Mouse (Mus musculus) hindbrain, embryonic 11.5 days (tissue): ENCODE measurements around the gene Cracr2a. TPM values are rescaled to one million over a fixed set of nuclear protein-coding genes. Genes with fewer than 3 reads are reported as not detected.
A peak's percentile ranks its signal among the peaks of the same experiment; 100 is the strongest.

Source experiments
- ATAC-seq: fragments of 200-750 bp; cut with Nextera tagmentation; 2 replicates; pipeline ENCODE4 v1.8.0; 2017; ENCODE audit warnings: mild to moderate bottlenecking, moderate TSS enrichment, moderate library complexity; ENCODE audit not compliant: low FRiP score
- DNase-seq: peaks from one replicate; pipeline ENCODE4 v3.0.0-alpha.2; 2015; ENCODE audit warnings: low spot score
- H3K27ac ChIP-seq: fragments of 300-500 bp; sonication (generic); 2 replicates; pipeline ENCODE4 v1.5.1; 2014; ENCODE audit warnings: mild to moderate bottlenecking, low read depth, low read length
- H3K27me3 ChIP-seq: fragments of 300-500 bp; sonication (generic); 2 replicates; pipeline ENCODE4 v1.6.1; 2014; ENCODE audit warnings: mild to moderate bottlenecking, low read length, moderate library complexity, mixed read lengths; ENCODE audit not compliant: control insufficient read depth, insufficient read depth
- H3K36me3 ChIP-seq: fragments of 300-500 bp; sonication (generic); 2 replicates; pipeline ENCODE4 v1.6.1; 2014; ENCODE audit warnings: mild to moderate bottlenecking, low read length, moderate library complexity, mixed read lengths; ENCODE audit not compliant: control insufficient read depth, insufficient read depth
- H3K4me1 ChIP-seq: fragments of 300-500 bp; sonication (generic); replicated peaks from 2 replicates; pipeline ENCODE4 v1.6.1; 2014; ENCODE audit warnings: low read length, mixed read lengths; ENCODE audit not compliant: control insufficient read depth, insufficient read depth
- H3K4me2 ChIP-seq: fragments of 300-500 bp; sonication (generic); replicated peaks from 2 replicates; pipeline ENCODE4 v1.6.1; 2014; ENCODE audit warnings: mild to moderate bottlenecking, low read depth, low read length
- H3K4me3 ChIP-seq: fragments of 300-500 bp; sonication (generic); 2 replicates; pipeline ENCODE4 v1.5.1; 2014; ENCODE audit warnings: low read depth, low read length
- H3K9ac ChIP-seq: fragments of 300-500 bp; sonication (generic); 2 replicates; pipeline ENCODE4 v1.6.1; 2014; ENCODE audit warnings: low read depth, low read length
- H3K9me3 ChIP-seq: fragments of 300-500 bp; sonication (generic); 2 replicates; pipeline ENCODE4 v1.6.1; 2016; ENCODE audit warnings: low read length; ENCODE audit not compliant: control insufficient read depth
- WGBS: fragments of 180-500 bp; shearing (Covaris S2); extraction: QIAGEN DNeasy Blood & Tissue Kit; methylation state at CpG from one replicate; pipeline ENCODE4 v1.1.7; 2014; 5-methylcytosine and 5-hydroxymethylcytosine counted together
- polyA plus RNA-seq: library from polyadenylated mRNA; unstranded; fragments of >200 nt; fragmentation: Nextera tagmentation; extraction: Ambion mirVana; gene quantifications from 2 replicates; pipeline ENCODE4 v1.2.1, GENCODE M21; 2014

Gene Cracr2a
- polyA plus RNA-seq, 1 experiment from 2014 or later, result 0.83 TPM

- Histone ChIP-seq H3K4me1 (no peaks in the 10 kb centered on the region), H3K9ac (no peak overlapping the region), H3K4me3 (no peak overlapping the region), H3K9me3 (no peaks in the 10 kb centered on the region), H3K4me2 (no peak overlapping the region), H3K36me3 (no peaks in the 10 kb centered on the region), H3K27me3 (no peaks in the 10 kb centered on the region), H3K27ac (no peak overlapping the region)
- no peak for DNase-seq
- ATAC-seq, result no peak
- WGBS, result 73% methylated on average over 8 of the region's 8 CpGs
Measured at GRCm38 (mm10) chr6:127683561-127683960, 122.4 kb downstream of the Cracr2a start.

DNA sequence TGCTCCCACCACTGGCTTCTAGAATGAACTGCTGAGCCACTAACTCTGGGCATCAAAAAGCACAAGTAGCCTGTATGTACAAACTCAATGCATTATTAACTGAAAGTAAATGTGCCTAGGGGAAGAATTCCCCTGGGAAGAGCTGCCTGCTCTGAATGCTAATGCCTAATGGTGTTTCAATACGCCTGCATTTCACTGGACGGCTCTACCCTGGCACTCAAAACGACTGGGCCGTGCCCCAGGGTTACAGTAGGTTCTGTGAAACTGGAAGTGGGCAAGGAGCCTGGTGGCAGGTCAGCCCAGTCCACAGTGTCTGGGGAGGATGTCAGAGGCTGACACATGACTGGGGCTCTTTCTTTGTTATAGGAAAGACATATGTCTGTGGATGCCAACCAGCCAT lies 123.8 kb downstream of the Cracr2a start:
- Histone ChIP-seq H3K9me3 (no peaks in the 10 kb centered on the region), H3K4me1 (no peaks in the 10 kb centered on the region), H3K27me3 (no peaks in the 10 kb centered on the region), H3K27ac (peak overlapping the region; percentile 14; the same call in 1 of the 2 replicates), H3K4me3 (no peak overlapping the region), H3K4me2 (no peak overlapping the region), H3K9ac (no peak overlapping the region), H3K36me3 (no peaks in the 10 kb centered on the region)
- peak; percentile 46 for DNase-seq
- ATAC-seq, result peak; percentile 55
- 74% methylated on average over 4 of the region's 4 CpGs for WGBS

DNA sequence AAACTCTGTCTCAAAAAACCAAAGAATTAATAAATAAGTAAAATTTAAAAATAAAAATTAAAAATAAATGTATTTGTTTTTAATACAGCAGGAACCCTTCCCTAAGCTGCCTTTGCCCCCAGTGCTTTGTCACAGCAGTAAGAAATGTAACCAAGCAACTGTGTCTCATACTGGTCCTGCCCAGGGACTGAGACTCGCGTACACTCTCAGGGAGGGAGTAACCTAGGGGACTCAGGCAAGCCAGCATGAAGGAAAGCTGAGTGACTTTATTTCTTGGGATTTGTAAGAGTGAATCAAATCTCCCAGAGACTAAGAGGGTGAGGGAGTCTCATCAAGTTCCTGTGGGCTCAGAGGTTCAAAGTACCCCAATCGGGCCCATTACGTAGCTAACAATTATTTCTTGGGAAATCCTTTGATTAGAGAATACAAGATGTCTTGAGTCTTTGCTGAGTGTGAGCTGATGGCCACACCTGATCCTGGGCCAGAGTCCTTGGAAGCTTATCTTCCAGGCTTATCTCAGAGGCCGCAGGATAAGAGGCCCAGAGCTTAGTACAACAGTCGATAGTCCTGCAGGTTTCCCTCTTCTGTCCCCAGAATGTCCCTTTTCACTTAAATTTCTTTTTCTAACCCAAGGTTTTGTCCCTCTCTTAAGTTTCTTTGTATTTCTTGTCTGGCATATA lies 126.2 kb downstream of the Cracr2a start:
- no peaks in the 10 kb centered on the region for H3K36me3 ChIP-seq
- DNase-seq (no peak), ATAC-seq (no peak)
- H3K4me2 ChIP-seq, result no peak overlapping the region
- no peak overlapping the region for H3K4me3 ChIP-seq
- 90% methylated on average over 6 of the region's 6 CpGs for WGBS
- H3K27ac ChIP-seq, result no peak overlapping the region
- H3K9me3 ChIP-seq, result no peaks in the 10 kb centered on the region
- H3K9ac ChIP-seq, result no peak overlapping the region
- H3K27me3 ChIP-seq, result no peaks in the 10 kb centered on the region
- H3K4me1 ChIP-seq, result 0 out of 2 replicates have a peak, but pooled peaks cover 1% of the 10 kb centered on the region

- Histone ChIP-seq H3K4me2 (no peak overlapping the region), H3K9ac (no peak overlapping the region), H3K4me3 (no peak overlapping the region), H3K4me1 (0 out of 2 replicates have a peak, but pooled peaks cover 2% of the 10 kb centered on the region), H3K36me3 (no peaks in the 10 kb centered on the region), H3K9me3 (no peaks in the 10 kb centered on the region), H3K27ac (no peak overlapping the region), H3K27me3 (no peaks in the 10 kb centered on the region)
- WGBS, result 70% methylated on average over 7 of the region's 7 CpGs
- ATAC-seq (no peak), DNase-seq (no peak)
Measured at GRCm38 (mm10) chr6:127692298-127692697, 131.2 kb downstream of the Cracr2a start.

- 90% methylated on average over 7 of the region's 7 CpGs for WGBS
- no peak for ATAC-seq
- H3K36me3 ChIP-seq, result no peaks in the 10 kb centered on the region
Measured at GRCm38 (mm10) chr6:127693681-127694080, 132.5 kb downstream of the Cracr2a start.

DNA sequence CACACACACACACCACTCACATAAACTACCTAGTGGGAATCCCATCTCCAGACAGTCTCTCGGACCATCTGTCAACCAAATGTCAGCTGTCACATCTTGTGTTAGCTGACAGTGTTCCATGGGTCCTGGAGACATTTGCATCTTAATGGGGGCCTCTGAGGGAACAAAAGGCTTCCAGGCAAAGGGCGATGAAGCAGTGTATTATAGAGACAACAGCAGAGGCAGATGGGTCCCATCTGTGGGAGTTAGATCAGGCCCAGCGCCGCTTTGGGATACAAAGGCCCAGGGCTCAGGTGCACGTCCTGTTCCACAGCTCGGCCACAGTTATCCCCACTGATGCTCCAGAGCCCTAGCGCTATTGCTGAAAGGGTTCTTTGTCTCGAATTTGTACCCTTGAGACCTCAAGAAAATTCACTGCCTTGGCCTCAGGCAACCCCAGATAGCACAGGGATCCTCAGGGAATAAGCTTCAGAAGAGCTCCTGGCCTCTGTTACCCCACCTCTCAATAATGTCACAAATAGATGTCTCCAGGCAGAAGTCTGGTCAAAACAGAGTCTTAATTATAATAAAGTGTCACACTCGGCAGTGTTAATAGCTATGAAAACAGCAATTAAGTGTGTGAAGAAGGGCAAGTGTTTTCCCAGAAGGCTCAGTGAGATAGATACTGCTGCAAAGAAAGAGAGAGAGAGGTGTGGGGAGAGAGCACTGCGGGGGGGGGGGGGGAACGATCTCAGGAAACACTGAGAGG lies 140.1 kb downstream of the Cracr2a start:
- Histone ChIP-seq H3K9me3 (no peaks in the 10 kb centered on the region), H3K4me2 (no peak overlapping the region), H3K4me1 (peaks cover 4% of the 10 kb centered on the region; the same call in 1 of the 2 replicates), H3K9ac (no peak overlapping the region), H3K36me3 (no peaks in the 10 kb centered on the region), H3K4me3 (no peak overlapping the region), H3K27ac (peak overlapping the region; percentile 85), H3K27me3 (no peaks in the 10 kb centered on the region)
- ATAC-seq (peak; percentile 96), DNase-seq (peak; percentile 84)
- WGBS, result 12% methylated on average over 10 of the region's 11 CpGs

More at GRCm38 (mm10) chr6:127693681-127694080, 132.5 kb downstream of the Cracr2a start:
- H3K27me3 ChIP-seq, result no peaks in the 10 kb centered on the region
- H3K9me3 ChIP-seq, result no peaks in the 10 kb centered on the region
- no peak overlapping the region for H3K27ac ChIP-seq
- H3K4me1 ChIP-seq, result 0 out of 2 replicates have a peak, but pooled peaks cover 2% of the 10 kb centered on the region
- no peak overlapping the region for H3K4me3 ChIP-seq
- DNase-seq, result no peak
- no peak overlapping the region for H3K9ac ChIP-seq
- H3K4me2 ChIP-seq, result no peak overlapping the region

DNA sequence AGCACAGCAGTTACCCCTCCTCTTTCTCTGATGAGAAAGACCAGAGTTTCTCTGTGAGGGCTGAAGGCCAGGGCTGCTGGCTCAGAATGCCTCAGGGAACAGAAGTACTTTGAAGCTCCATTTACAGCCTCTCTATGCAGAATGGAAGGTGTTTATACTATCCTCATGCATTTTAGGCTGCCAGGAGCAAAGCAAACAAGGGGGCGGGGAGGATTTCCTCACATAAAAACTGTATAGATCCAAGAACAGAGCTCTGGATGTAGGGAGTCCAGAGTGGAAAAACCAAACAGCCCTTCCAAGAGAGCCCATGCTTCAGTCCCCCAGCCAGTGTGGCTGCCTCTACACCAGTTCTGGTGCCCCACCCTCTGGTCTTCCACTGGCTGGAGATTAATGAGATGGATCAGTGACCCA lies 147.1 kb downstream of the Cracr2a start:
- peak overlapping the region; percentile 62; the same call in 1 of the 2 replicates for H3K27ac ChIP-seq
- H3K4me2 ChIP-seq, result no peak overlapping the region
- WGBS, result 33% methylated on average over 1 of the region's 1 CpGs
- no peaks in the 10 kb centered on the region for H3K36me3 ChIP-seq
- H3K4me1 ChIP-seq, result peaks cover 2% of the 10 kb centered on the region; the same call in 1 of the 2 replicates
- DNase-seq, result no peak
- no peak overlapping the region for H3K9ac ChIP-seq
- no peaks in the 10 kb centered on the region for H3K9me3 ChIP-seq
- ATAC-seq, result 0 out of 2 replicates have a peak, but pooled peaks have one; percentile 27
- H3K4me3 ChIP-seq, result no peak overlapping the region
- no peaks in the 10 kb centered on the region for H3K27me3 ChIP-seq

DNA sequence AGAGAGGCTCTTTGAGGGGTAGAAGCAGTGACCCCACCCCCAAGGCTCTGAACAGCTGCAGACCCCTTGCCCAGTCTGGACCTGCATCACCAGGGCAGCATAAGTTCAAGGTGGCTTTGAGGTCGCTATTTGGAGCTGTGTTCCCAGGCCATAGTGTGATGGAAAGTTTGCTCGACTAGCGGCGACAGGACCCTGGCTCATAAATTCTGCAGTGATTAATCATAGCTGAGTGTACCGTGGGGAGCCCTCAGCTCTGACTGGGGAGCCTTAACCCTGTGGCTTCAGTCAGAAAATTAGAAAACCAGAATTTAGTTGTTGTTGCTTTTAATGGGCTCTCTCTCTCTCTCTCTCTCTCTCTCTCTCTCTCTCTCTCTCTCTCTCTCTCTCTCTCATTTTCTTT lies 153.8 kb downstream of the Cracr2a start:
- Histone ChIP-seq H3K27me3 (no peaks in the 10 kb centered on the region), H3K4me1 (no peaks in the 10 kb centered on the region; the same call in none of the 2 replicates), H3K9ac (no peak overlapping the region), H3K36me3 (no peaks in the 10 kb centered on the region), H3K4me3 (no peak overlapping the region), H3K9me3 (no peaks in the 10 kb centered on the region), H3K27ac (no peak overlapping the region), H3K4me2 (no peak overlapping the region)
- ATAC-seq (no peak), DNase-seq (no peak)
- WGBS, result 64% methylated on average over 5 of the region's 5 CpGs
